Mouse (Mus musculus): ENCODE results near the gene Taok3.

GRCm38 (mm10) chr5:117118850-117119249 lies 1.1 kb upstream of the Taok3 start:
- no peak for TF ChIP-seq REST (IDR thresholded peaks at IDR 0.05; ENCODE audit: insufficient read depth, insufficient read length)
- no peak for TF ChIP-seq POLR2A (IDR thresholded peaks at IDR 0.05; ENCODE audit: insufficient read length, low read depth)
- no peak for TF ChIP-seq USF1 (IDR thresholded peaks at IDR 0.05; ENCODE audit: low read depth)
- TF ChIP-seq POLR2AphosphoS2 (IDR thresholded peaks at IDR 0.05; ENCODE audit: insufficient read length, low read depth), result no peak
- TF ChIP-seq MAX (IDR thresholded peaks at IDR 0.05; ENCODE audit: low read depth), result no peak

Measured in myocyte (in vitro differentiated cells).